Mouse (Mus musculus) embryonic facial prominence, embryonic 14.5 days (tissue): ENCODE data around the gene Dpf2. TPM values are rescaled to one million over a fixed set of nuclear protein-coding genes. Genes with fewer than 3 reads are reported as not detected.

Experiments
- ATAC-seq: fragments of 200-750 bp; cut with Nextera tagmentation; 2 replicates; pipeline ENCODE4 v1.8.0; 2017; ENCODE audit warnings: low read depth, moderate number of reproducible peaks, moderate TSS enrichment
- DNase-seq: peaks from one replicate; pipeline ENCODE4 v3.0.0-alpha.2; 2015; ENCODE audit warnings: low spot score
- H3K27ac ChIP-seq: fragments of 300-500 bp; sonication (generic); replicated peaks from 2 replicates; pipeline ENCODE4 v1.5.1; 2014; ENCODE audit warnings: low read depth, mild to moderate bottlenecking, low read length, moderate library complexity
- H3K27me3 ChIP-seq: fragments of 300-500 bp; sonication (generic); replicated peaks from 2 replicates; pipeline ENCODE4 v1.6.1; 2014; ENCODE audit warnings: low read length; ENCODE audit not compliant: control insufficient read depth, insufficient read depth
- H3K36me3 ChIP-seq: fragments of 300-500 bp; sonication (generic); 2 replicates; pipeline ENCODE4 v1.6.1; 2014; ENCODE audit warnings: low read length, mixed read lengths; ENCODE audit not compliant: control insufficient read depth, insufficient read depth
- H3K4me1 ChIP-seq: fragments of 300-500 bp; sonication (generic); 2 replicates; pipeline ENCODE4 v1.6.1; 2014; ENCODE audit warnings: antibody characterized with exemption, low read length; ENCODE audit not compliant: control insufficient read depth, insufficient read depth
- H3K4me2 ChIP-seq: fragments of 300-500 bp; sonication (generic); 2 replicates; pipeline ENCODE4 v1.6.1; 2014; ENCODE audit warnings: low read depth, mild to moderate bottlenecking, low read length, moderate library complexity, mixed read lengths
- H3K4me3 ChIP-seq: fragments of 300-500 bp; sonication (generic); 2 replicates; pipeline ENCODE4 v1.5.1; 2014; ENCODE audit warnings: low read depth, mild to moderate bottlenecking, low read length
- H3K9ac ChIP-seq: fragments of 300-500 bp; sonication (generic); 2 replicates; pipeline ENCODE4 v1.6.1; 2014; ENCODE audit warnings: low read depth, mild to moderate bottlenecking, low read length, moderate library complexity, mixed read lengths
- H3K9me3 ChIP-seq: fragments of 300-500 bp; sonication (generic); 2 replicates; pipeline ENCODE4 v1.6.1; 2016; ENCODE audit warnings: low read length; ENCODE audit not compliant: control insufficient read depth
- WGBS: fragments of 180-500 bp; shearing (Covaris S2); extraction: QIAGEN DNeasy Blood & Tissue Kit; methylation state at CpG from one replicate; pipeline ENCODE4 v1.1.7; 2014; 5-methylcytosine and 5-hydroxymethylcytosine counted together
- polyA plus RNA-seq: library from polyadenylated mRNA; unstranded; fragments of >200 nt; fragmentation: Nextera tagmentation; extraction: Ambion mirVana; gene quantifications from 2 replicates; pipeline ENCODE4 v1.2.1, GENCODE M21; 2014

The Dpf2 gene
- polyA plus RNA-seq, 1 experiment from 2014 or later, result 124 TPM

GRCm38 (mm10) chr19:5872931-5873556, 39.8 kb downstream of the Dpf2 start:
- 86% methylated on average over 19 of the region's 19 CpGs for WGBS
- no peaks in the 10 kb centered on the region for H3K9me3 ChIP-seq
- H3K9ac ChIP-seq, result no peak overlapping the region
- no peak overlapping the region for H3K4me2 ChIP-seq
- H3K4me1 ChIP-seq, result peaks cover 20% of the 10 kb centered on the region; the same call in 1 of the 2 replicates
- peaks cover 16% of the 10 kb centered on the region; the same call in 1 of the 2 replicates for H3K36me3 ChIP-seq
- no peak overlapping the region for H3K4me3 ChIP-seq
- no peak overlapping the region for H3K27ac ChIP-seq
- no peaks in the 10 kb centered on the region for H3K27me3 ChIP-seq
- ATAC-seq (no peak), DNase-seq (no peak)

DNA sequence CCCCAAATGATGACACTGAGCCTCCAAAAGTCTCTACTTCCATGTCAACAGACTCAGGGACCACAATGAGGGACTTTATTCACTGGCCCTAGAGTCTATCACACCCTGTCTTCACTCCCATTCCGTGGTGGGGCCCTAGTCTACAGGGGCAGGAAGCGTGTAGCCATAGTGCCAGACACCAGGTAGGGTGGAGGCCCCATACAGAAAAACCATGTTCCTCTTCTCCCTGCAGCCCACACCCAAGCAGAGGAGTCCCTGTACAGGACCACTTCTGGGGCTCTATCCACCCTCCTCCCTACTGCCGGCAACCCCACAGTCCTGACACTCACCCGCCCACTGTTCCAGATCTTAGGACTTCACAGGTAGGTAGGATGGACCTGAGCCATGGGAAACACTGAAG, 40.3 kb downstream of the Dpf2 start:
- no peak overlapping the region for H3K4me3 ChIP-seq
- H3K4me2 ChIP-seq, result no peak overlapping the region
- H3K9me3 ChIP-seq, result no peaks in the 10 kb centered on the region
- H3K36me3 ChIP-seq, result peaks cover 21% of the 10 kb centered on the region; the same call in 1 of the 2 replicates
- 93% methylated on average over 4 of the region's 4 CpGs for WGBS
- ATAC-seq (no peak), DNase-seq (no peak)
- no peak overlapping the region for H3K27ac ChIP-seq
- peaks cover 20% of the 10 kb centered on the region; the same call in 1 of the 2 replicates for H3K4me1 ChIP-seq
- H3K27me3 ChIP-seq, result no peaks in the 10 kb centered on the region
- no peak overlapping the region for H3K9ac ChIP-seq

- H3K9ac ChIP-seq, result peak overlapping the region; percentile 54; the same call in 1 of the 2 replicates
- DNase-seq, result no peak
- H3K27me3 ChIP-seq, result no peaks in the 10 kb centered on the region
- ATAC-seq, result no peak
- peak overlapping the region; percentile 38; the same call in 1 of the 2 replicates for H3K4me2 ChIP-seq
- peaks cover 20% of the 10 kb centered on the region; the same call in 1 of the 2 replicates for H3K4me1 ChIP-seq
- H3K9me3 ChIP-seq, result no peaks in the 10 kb centered on the region
- H3K36me3 ChIP-seq, result peaks cover 30% of the 10 kb centered on the region; the same call in 1 of the 2 replicates
- H3K27ac ChIP-seq, result peak overlapping the region; percentile 75
- 50% methylated on average over 4 of the region's 6 CpGs for WGBS
- no peak overlapping the region for H3K4me3 ChIP-seq
Observed at GRCm38 (mm10) chr19:5871683-5872082, 41.1 kb downstream of the Dpf2 start.

DNA sequence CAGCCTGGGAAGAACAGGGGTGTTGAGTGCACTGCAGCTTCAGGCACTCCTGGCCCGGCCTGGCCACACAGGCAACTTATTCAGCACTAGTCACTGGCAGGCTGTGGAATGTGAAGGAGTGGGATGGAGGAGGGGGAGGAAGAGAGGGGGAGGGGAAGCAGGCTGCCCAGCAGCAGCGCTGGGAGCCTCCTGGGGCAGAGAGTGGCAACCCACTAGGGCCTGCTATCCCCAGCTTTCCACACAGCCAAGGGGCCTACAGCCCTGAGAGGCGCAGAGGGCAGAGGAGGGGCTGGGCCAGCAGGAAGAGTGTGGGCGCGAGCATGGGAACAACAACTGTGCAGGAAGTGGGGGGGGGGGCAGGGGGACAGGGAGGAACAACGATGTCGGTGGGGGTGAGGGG, 41.5 kb downstream of the Dpf2 start:
- Histone ChIP-seq H3K9ac (peak overlapping the region; percentile 54), H3K27me3 (no peaks in the 10 kb centered on the region), H3K4me2 (peak overlapping the region; percentile 38), H3K9me3 (no peaks in the 10 kb centered on the region), H3K4me1 (peaks cover 20% of the 10 kb centered on the region; the same call in 1 of the 2 replicates), H3K27ac (peak overlapping the region; percentile 75), H3K4me3 (no peak overlapping the region), H3K36me3 (peaks cover 33% of the 10 kb centered on the region; the same call in 1 of the 2 replicates)
- ATAC-seq (peak; percentile 50), DNase-seq (peak; percentile 74)
- 6% methylated on average over 3 of the region's 7 CpGs for WGBS

DNA sequence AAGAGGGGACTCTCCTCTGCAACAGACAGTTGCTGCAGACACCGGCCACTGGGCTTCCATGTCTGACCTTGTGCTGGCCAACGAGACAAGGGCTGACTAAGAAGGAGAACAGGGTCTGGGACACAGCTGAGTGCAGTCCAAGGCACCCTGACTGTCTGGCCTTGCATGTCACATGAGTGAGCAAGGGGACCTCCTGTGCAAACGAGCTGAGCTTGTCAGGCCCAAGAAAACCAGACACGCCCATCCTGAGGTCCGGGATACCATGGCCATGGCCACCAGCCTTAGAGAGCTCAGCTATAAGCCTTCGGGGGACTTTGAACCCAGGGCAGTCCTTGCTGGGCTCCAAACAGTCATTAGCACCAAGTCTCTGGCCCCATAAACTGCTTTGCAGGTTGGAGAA, 44.7 kb downstream of the Dpf2 start:
- H3K36me3 ChIP-seq, result peaks cover 64% of the 10 kb centered on the region
- no peak overlapping the region for H3K4me2 ChIP-seq
- no peak overlapping the region for H3K27ac ChIP-seq
- peaks cover 10% of the 10 kb centered on the region; the same call in 1 of the 2 replicates for H3K4me1 ChIP-seq
- H3K9me3 ChIP-seq, result no peaks in the 10 kb centered on the region
- no peak overlapping the region for H3K9ac ChIP-seq
- ATAC-seq (no peak), DNase-seq (no peak)
- no peak overlapping the region for H3K4me3 ChIP-seq
- H3K27me3 ChIP-seq, result no peaks in the 10 kb centered on the region
- WGBS, result 87% methylated on average over 6 of the region's 6 CpGs

GRCm38 (mm10) chr19:5864710-5865398, 48.0 kb downstream of the Dpf2 start:
- H3K4me1 ChIP-seq, result no peaks in the 10 kb centered on the region
- no peak overlapping the region for H3K27ac ChIP-seq
- H3K36me3 ChIP-seq, result peaks cover 86% of the 10 kb centered on the region
- WGBS, result 91% methylated on average over 20 of the region's 20 CpGs
- no peak for ATAC-seq
- no peak overlapping the region for H3K4me2 ChIP-seq
- no peak for DNase-seq
- no peaks in the 10 kb centered on the region for H3K27me3 ChIP-seq
- no peak overlapping the region for H3K4me3 ChIP-seq
- H3K9me3 ChIP-seq, result 0 out of 2 replicates have a peak, but pooled peaks cover 3% of the 10 kb centered on the region
- no peak overlapping the region; the same call in 1 of the 2 replicates for H3K9ac ChIP-seq

DNA sequence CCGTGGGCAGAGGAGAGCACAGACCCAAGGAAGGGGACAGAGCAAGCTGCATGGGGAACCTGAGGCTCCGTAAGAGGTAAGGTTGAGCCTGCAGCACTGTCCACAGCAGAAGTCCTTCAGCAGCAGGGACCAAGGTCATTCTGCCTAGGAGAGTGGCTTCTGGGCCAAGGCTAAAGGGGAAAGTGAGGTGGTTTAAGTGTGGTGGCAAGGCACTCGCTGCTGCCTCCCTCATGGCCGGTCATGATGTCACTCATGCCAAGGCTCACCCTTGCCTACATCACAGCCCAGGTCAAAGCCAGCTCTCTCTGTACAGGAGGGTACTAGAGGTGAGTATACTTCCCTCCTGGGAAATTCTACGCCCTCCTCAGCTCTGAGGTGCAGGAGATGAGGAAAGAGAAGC, 49.0 kb downstream of the Dpf2 start:
- peaks cover 91% of the 10 kb centered on the region for H3K36me3 ChIP-seq
- H3K4me3 ChIP-seq, result no peak overlapping the region
- no peaks in the 10 kb centered on the region for H3K4me1 ChIP-seq
- H3K27ac ChIP-seq, result no peak overlapping the region
- WGBS, result 96% methylated on average over 5 of the region's 5 CpGs
- ATAC-seq, result no peak
- no peak overlapping the region for H3K4me2 ChIP-seq
- no peak for DNase-seq
- no peak overlapping the region for H3K9ac ChIP-seq
- H3K9me3 ChIP-seq, result 0 out of 2 replicates have a peak, but pooled peaks cover 3% of the 10 kb centered on the region
- no peaks in the 10 kb centered on the region for H3K27me3 ChIP-seq

- no peak for ATAC-seq
- no peak overlapping the region for H3K27ac ChIP-seq
- H3K4me3 ChIP-seq, result no peak overlapping the region
- H3K27me3 ChIP-seq, result no peaks in the 10 kb centered on the region
- H3K9me3 ChIP-seq, result 0 out of 2 replicates have a peak, but pooled peaks cover 3% of the 10 kb centered on the region
- no peak for DNase-seq
- no peaks in the 10 kb centered on the region for H3K4me1 ChIP-seq
- H3K9ac ChIP-seq, result no peak overlapping the region
- WGBS, result 96% methylated on average over 14 of the region's 14 CpGs
- H3K36me3 ChIP-seq, result peaks cover 91% of the 10 kb centered on the region
- no peak overlapping the region for H3K4me2 ChIP-seq
Observed at GRCm38 (mm10) chr19:5862335-5863085, 50.3 kb downstream of the Dpf2 start.
